Mouse (Mus musculus): ENCODE results near the gene Hfe. TPM values are rescaled to one million over a fixed set of nuclear protein-coding genes. Genes with fewer than 3 reads are reported as not detected.
A peak's percentile ranks its signal among the peaks of the same experiment; 100 is the strongest.
"Not testable (repeated sequence)": the region's sequence is repeated elsewhere in the genome, so short reads cannot be mapped to it uniquely, and the experiment has no call there.

The Hfe gene
- polyA plus RNA-seq, 1 experiment from 2014 or later, result 11.7 TPM

DNA sequence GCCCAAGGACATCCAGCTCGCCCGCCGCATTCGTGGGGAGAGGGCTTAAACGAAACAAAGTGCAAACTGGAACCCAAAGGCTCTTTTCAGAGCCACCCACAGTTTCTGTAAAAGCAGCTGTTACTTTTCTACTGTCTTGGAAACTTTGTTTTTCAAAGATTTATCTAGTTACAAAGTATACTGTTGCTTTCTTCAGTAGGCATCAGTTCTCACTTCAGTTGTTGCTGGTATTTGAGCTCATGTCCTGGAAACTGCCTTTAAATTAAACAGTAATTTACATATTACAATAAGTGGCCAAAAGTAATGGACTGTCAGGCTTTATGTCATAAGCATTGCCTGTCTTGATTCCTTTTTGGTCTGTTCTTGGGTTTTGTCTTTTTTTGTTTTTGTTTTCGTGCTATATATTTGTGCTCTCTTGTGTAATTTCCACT, 42.1 kb upstream of the Hfe start:
- WGBS, result 8% methylated on average over 6 of the region's 6 CpGs

DNA sequence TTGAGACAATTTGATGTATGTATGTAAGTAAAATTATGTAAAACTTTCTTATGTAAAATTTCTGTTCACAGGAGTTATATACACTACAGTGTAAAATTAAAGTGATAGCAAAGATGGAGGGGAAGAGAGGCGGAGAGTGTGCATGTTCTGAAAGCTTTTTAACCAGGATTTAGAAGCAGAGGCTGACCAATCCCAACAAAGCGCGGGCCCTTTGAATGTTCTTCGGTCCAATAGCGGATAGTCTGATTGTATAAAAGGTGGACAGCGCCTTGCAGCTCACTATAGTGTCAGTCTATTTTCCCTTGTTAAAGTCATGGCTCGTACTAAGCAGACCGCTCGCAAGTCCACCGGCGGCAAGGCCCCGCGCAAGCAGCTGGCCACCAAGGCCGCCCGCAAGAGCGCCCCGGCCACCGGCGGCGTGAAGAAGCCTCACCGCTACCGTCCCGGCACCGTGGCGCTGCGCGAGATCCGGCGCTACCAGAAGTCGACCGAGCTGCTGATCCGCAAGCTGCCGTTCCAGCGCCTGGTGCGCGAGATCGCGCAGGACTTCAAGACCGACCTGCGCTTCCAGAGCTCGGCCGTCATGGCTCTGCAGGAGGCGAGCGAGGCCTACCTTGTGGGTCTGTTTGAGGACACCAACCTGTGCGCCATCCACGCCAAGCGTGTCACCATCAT, 41.5 kb upstream of the Hfe start, which contains the start of gene Hist1h3b:
Gene Hist1h3b, plus strand, starts transcription at position 201 of the 675 bp plus-strand sequence.
- not testable (repeated sequence) for H3K27me3 ChIP-seq (ENCODE audit: control insufficient read depth, insufficient read depth, low read length); H3K9me3 ChIP-seq (replicated peaks; ENCODE audit: control insufficient read depth, low read length); H3K36me3 ChIP-seq (ENCODE audit: control insufficient read depth, insufficient read depth)
- H3K4me1 ChIP-seq (ENCODE audit: control insufficient read depth, insufficient read depth, low read length), result peaks cover 12% of the 10 kb centered on the region
- peak within 1 kb of the TSS; percentile 94 for H3K27ac ChIP-seq (ENCODE audit: low read length)
- H3K4me2 ChIP-seq (ENCODE audit: low read depth, low read length), result peak within 1 kb of the TSS; percentile 76
- WGBS, result 1% methylated on average over 17 of the region's 47 CpGs
- peak; percentile 82 for ATAC-seq (replicated peaks; ENCODE audit: extremely low read depth, insufficient read depth, low FRiP score)
- peak within 1 kb of the TSS; percentile 53 for H3K4me3 ChIP-seq (ENCODE audit: low read length)
- H3K9ac ChIP-seq (ENCODE audit: low read length), result peak within 1 kb of the TSS; percentile 75

More for the DNA sequence above, 42.1 kb upstream of the Hfe start:
- peak overlapping the region; percentile 46 for H3K4me3 ChIP-seq (ENCODE audit: low read length)
- H3K9me3 ChIP-seq (replicated peaks; ENCODE audit: control insufficient read depth, low read length), result no peaks in the 10 kb centered on the region
- H3K27ac ChIP-seq (ENCODE audit: low read length), result peak overlapping the region; percentile 61
- H3K4me2 ChIP-seq (ENCODE audit: low read depth, low read length), result peak overlapping the region; percentile 62
- no peaks in the 10 kb centered on the region for H3K36me3 ChIP-seq (ENCODE audit: control insufficient read depth, insufficient read depth)
- no peak for ATAC-seq (replicated peaks; ENCODE audit: extremely low read depth, insufficient read depth, low FRiP score)
- no peaks in the 10 kb centered on the region for H3K27me3 ChIP-seq (ENCODE audit: control insufficient read depth, insufficient read depth, low read length)
- H3K9ac ChIP-seq (ENCODE audit: low read length), result peak overlapping the region; percentile 57
- peaks cover 11% of the 10 kb centered on the region for H3K4me1 ChIP-seq (ENCODE audit: control insufficient read depth, insufficient read depth, low read length)

DNA sequence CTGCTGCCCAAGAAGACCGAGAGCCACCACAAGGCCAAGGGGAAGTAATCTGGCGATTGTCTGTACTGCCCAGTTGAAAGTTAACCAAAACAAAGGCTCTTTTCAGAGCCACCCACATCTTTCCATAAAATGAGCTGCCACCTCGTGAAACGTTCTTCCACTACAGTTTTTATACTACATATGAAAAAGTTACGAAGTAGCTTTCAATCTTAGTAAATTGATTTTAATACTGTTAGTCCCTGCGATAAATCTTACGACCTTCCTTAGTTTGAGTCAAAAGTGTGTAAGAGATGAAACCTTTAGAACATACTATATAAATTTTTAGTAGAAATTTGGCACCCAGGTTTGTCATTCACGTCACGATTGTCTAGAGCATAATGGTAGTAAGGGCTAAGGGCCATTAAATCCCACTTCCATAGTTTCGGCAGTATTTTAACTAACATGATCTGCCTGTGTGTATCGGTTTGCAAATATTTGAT, 40.9 kb upstream of the Hfe start:
- Histone ChIP-seq H3K4me3 (ENCODE audit: low read length) (peak overlapping the region; percentile 53), H3K4me2 (ENCODE audit: low read depth, low read length) (peak overlapping the region; percentile 76), H3K9me3 (replicated peaks; ENCODE audit: control insufficient read depth, low read length) (no peaks in the 10 kb centered on the region), H3K27ac (ENCODE audit: low read length) (peak overlapping the region; percentile 94), H3K27me3 (ENCODE audit: control insufficient read depth, insufficient read depth, low read length) (no peaks in the 10 kb centered on the region), H3K4me1 (ENCODE audit: control insufficient read depth, insufficient read depth, low read length) (peaks cover 14% of the 10 kb centered on the region), H3K9ac (ENCODE audit: low read length) (peak overlapping the region; percentile 75), H3K36me3 (ENCODE audit: control insufficient read depth, insufficient read depth) (no peaks in the 10 kb centered on the region)
- 2% methylated on average over 11 of the region's 11 CpGs for WGBS
- no peak for ATAC-seq (replicated peaks; ENCODE audit: extremely low read depth, insufficient read depth, low FRiP score)

DNA sequence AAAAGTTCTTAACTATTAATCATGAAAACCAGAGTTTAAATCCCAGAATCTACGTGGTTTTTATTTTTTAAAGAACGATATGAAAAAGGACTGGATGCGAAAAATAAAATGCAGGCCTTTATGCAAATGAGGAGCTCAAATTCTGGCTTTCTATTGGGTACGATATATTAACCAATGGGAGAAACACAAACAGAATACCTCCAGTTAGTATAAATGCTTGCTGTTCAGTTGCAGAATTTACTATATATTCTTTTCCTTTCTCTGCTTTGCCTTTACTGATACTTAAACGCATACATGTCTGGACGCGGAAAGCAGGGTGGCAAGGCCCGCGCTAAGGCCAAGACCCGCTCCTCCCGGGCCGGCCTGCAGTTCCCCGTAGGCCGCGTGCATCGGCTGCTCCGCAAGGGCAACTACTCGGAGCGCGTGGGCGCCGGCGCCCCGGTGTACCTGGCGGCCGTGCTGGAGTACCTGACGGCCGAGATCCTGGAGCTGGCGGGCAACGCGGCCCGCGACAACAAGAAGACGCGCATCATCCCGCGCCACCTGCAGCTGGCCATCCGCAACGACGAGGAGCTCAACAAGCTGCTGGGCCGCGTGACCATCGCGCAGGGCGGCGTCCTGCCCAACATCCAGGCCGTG, 40.3 kb upstream of the Hfe start, which contains the start of gene Hist1h2ab:
Gene Hist1h2ab, plus strand, starts transcription at position 288 of the 639 bp plus-strand sequence.
- 0 out of 2 replicates have a peak, but pooled peaks have one; percentile 21 for ATAC-seq (replicated peaks; ENCODE audit: extremely low read depth, insufficient read depth, low FRiP score)
- H3K4me3 ChIP-seq (ENCODE audit: low read length), result peak within 1 kb of the TSS; percentile 53
- 2% methylated on average over 29 of the region's 47 CpGs for WGBS

DNA sequence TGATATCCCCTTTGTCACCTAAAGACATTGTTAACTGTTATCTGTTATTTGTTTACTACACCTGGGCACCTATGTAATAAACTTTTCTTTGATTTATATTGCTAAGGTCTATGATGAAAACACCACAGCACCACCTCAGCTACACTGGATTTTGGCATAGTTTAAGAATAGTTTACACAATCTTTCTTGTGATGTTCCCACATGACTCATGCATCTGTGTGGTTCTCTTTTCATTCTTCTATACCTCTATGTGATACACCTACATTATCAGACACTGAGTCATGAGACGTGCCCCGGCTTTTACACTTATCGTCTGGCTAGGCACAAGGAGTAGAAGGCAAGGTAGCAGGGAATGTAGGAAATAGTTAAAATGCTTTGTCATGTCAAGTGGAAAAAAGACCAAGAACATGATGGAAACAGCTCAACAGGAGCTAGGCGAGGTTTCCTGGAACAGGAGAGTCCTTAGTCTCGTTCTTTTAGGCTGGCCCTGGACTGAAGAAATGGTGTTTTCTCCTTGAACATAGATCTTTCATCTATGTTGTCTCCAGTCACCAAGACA, 39.0 kb upstream of the Hfe start:
- Histone ChIP-seq H3K9me3 (replicated peaks; ENCODE audit: control insufficient read depth, low read length) (no peaks in the 10 kb centered on the region), H3K27me3 (ENCODE audit: control insufficient read depth, insufficient read depth, low read length) (no peaks in the 10 kb centered on the region), H3K9ac (ENCODE audit: low read length) (no peak overlapping the region), H3K4me3 (ENCODE audit: low read length) (no peak overlapping the region), H3K27ac (ENCODE audit: low read length) (no peak overlapping the region), H3K4me2 (ENCODE audit: low read depth, low read length) (no peak overlapping the region), H3K4me1 (ENCODE audit: control insufficient read depth, insufficient read depth, low read length) (peaks cover 14% of the 10 kb centered on the region), H3K36me3 (ENCODE audit: control insufficient read depth, insufficient read depth) (no peaks in the 10 kb centered on the region)
- no peak for ATAC-seq (replicated peaks; ENCODE audit: extremely low read depth, insufficient read depth, low FRiP score)
- 81% methylated on average over 5 of the region's 5 CpGs for WGBS

More for the DNA sequence above, 40.3 kb upstream of the Hfe start, which contains the start of gene Hist1h2ab:
- Histone ChIP-seq H3K4me2 (ENCODE audit: low read depth, low read length) (peak within 1 kb of the TSS; percentile 76), H3K4me1 (ENCODE audit: control insufficient read depth, insufficient read depth, low read length) (peaks cover 14% of the 10 kb centered on the region), H3K9ac (ENCODE audit: low read length) (peak within 1 kb of the TSS; percentile 75), H3K27ac (ENCODE audit: low read length) (peak within 1 kb of the TSS; percentile 94)
- H3K9me3 ChIP-seq (replicated peaks; ENCODE audit: control insufficient read depth, low read length); H3K27me3 ChIP-seq (ENCODE audit: control insufficient read depth, insufficient read depth, low read length); H3K36me3 ChIP-seq (ENCODE audit: control insufficient read depth, insufficient read depth): not testable (repeated sequence)

DNA sequence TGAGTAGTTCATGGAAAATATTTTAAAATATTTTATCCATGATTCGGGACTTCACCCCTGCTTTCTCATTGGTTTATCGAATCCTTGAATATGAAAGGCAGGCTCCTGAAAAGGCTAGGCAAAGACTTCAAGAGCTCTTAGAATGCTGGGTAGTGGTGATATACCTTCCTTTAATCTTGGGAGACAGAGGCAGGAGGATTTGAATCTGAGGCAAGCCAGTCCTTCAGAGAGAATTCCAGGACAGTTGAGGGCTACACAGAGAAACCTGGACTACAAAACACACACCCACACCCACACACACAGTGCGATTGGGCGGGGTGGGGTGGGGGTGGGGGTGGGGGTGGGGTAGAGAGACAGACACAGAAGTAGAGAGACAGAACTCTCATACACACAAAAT, 37.2 kb upstream of the Hfe start:
- peak overlapping the region; percentile 77 for H3K4me2 ChIP-seq (ENCODE audit: low read depth, low read length)
- H3K9ac ChIP-seq (ENCODE audit: low read length), result peak overlapping the region; percentile 71
- no peaks in the 10 kb centered on the region for H3K9me3 ChIP-seq (replicated peaks; ENCODE audit: control insufficient read depth, low read length)
- H3K4me3 ChIP-seq (ENCODE audit: low read length), result no peak overlapping the region
- H3K36me3 ChIP-seq (ENCODE audit: control insufficient read depth, insufficient read depth), result no peaks in the 10 kb centered on the region
- peak overlapping the region; percentile 99 for H3K27ac ChIP-seq (ENCODE audit: low read length)
- H3K27me3 ChIP-seq (ENCODE audit: control insufficient read depth, insufficient read depth, low read length), result no peaks in the 10 kb centered on the region
- ATAC-seq (replicated peaks; ENCODE audit: extremely low read depth, insufficient read depth, low FRiP score), result no peak
- WGBS, result 16% methylated on average over 4 of the region's 4 CpGs
- peaks cover 14% of the 10 kb centered on the region for H3K4me1 ChIP-seq (ENCODE audit: control insufficient read depth, insufficient read depth, low read length)

DNA sequence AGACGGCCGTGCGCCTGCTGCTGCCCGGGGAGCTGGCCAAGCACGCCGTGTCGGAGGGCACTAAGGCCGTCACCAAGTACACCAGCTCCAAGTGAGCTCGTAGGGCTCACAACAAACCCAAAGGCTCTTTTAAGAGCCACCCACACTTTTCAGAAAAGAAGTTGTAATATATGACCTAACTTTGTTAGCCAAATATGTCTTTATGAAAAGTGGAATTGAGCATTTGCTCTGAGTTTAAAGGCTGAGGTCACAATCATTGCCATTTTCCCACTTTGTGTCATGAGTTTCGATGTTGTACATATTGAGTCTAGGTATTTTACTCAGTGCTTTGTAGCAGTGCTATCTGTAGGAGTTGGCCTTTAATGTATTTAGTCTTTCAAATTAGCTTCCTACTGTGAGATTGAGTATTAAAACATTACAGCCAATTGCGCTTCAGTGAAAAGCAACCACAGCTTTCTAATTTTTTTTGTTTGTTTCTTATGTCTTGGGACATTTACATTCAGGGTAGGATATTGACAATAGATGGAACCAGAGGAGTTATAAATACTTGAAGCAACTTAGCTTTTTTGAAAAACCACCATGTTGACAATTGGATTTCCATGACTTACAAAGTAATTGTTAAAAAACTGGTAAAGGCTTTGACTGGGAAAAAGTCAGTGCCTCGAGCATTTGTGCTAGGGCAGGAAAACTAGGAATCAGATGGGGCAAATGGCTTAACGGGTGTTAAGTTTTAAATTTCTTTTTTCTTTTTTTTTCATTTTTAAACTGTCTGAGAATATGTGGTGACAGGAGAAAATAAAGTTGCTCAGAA, 36.6 kb upstream of the Hfe start:
- ATAC-seq (replicated peaks; ENCODE audit: extremely low read depth, insufficient read depth, low FRiP score), result peak; percentile 8; the same call in 1 of the 2 replicates
- peaks cover 14% of the 10 kb centered on the region for H3K4me1 ChIP-seq (ENCODE audit: control insufficient read depth, insufficient read depth, low read length)
- 8% methylated on average over 10 of the region's 13 CpGs for WGBS
- peak overlapping the region; percentile 77 for H3K4me2 ChIP-seq (ENCODE audit: low read depth, low read length)
- H3K36me3 ChIP-seq (ENCODE audit: control insufficient read depth, insufficient read depth), result no peaks in the 10 kb centered on the region
- peak overlapping the region; percentile 71 for H3K9ac ChIP-seq (ENCODE audit: low read length)
- no peaks in the 10 kb centered on the region for H3K27me3 ChIP-seq (ENCODE audit: control insufficient read depth, insufficient read depth, low read length)
- peak overlapping the region; percentile 99 for H3K27ac ChIP-seq (ENCODE audit: low read length)
- H3K4me3 ChIP-seq (ENCODE audit: low read length), result peak overlapping the region; percentile 56
- no peaks in the 10 kb centered on the region for H3K9me3 ChIP-seq (replicated peaks; ENCODE audit: control insufficient read depth, low read length)

DNA sequence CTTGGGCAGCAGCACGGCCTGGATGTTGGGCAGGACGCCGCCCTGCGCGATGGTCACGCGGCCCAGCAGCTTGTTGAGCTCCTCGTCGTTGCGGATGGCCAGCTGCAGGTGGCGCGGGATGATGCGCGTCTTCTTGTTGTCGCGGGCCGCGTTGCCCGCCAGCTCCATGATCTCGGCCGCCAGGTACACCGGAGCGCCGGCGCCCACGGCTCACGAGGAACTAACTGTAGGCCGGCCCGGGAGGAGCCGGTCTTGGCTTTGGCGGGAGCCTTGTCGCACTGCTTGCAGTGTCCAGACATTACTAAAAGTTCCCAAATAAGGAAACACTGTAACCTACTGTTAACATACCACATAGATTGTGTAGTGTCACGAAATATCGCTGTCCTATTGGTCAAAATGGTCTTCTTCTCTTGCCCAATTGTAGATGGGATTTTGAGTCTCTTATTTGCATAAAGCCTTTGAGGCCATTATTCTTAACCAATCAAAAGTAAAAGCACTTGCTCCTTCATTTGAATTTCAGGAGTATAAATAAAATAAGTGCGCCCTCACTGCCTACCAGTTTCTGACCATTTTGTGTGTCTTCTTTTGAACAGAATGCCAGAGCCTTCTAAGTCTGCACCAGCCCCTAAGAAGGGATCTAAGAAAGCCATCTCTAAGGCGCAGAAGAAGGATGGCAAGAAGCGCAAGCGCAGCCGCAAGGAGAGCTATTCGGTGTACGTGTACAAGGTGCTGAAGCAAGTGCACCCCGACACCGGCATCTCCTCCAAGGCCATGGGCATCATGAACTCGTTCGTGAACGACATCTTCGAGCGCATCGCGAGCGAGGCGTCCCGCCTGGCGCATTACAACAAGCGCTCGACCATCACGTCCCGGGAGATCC, 35.8 kb upstream of the Hfe start, which contains the start of gene Hist1h2bb:
Gene Hist1h2bb, plus strand, starts transcription at position 534 of the 880 bp plus-strand sequence.
- Histone ChIP-seq H3K27ac (ENCODE audit: low read length) (peak within 1 kb of the TSS; percentile 99), H3K4me1 (ENCODE audit: control insufficient read depth, insufficient read depth, low read length) (peaks cover 19% of the 10 kb centered on the region), H3K9ac (ENCODE audit: low read length) (peak within 1 kb of the TSS; percentile 77), H3K4me2 (ENCODE audit: low read depth, low read length) (peak within 1 kb of the TSS; percentile 77), H3K4me3 (ENCODE audit: low read length) (peak within 1 kb of the TSS; percentile 56)
- H3K9me3 ChIP-seq (replicated peaks; ENCODE audit: control insufficient read depth, low read length); H3K36me3 ChIP-seq (ENCODE audit: control insufficient read depth, insufficient read depth); H3K27me3 ChIP-seq (ENCODE audit: control insufficient read depth, insufficient read depth, low read length): not testable (repeated sequence)
- WGBS, result 1% methylated on average over 36 of the region's 58 CpGs
- ATAC-seq (replicated peaks; ENCODE audit: extremely low read depth, insufficient read depth, low FRiP score), result peak; percentile 91

Data from heart, embryonic 16.5 days (tissue).